Mouse (Mus musculus) olfactory bulb, adult 2 months (tissue): Measurements from ENCODE around the gene Dicer1.

Source experiments
- CTCF ChIP-seq: fragments of 200-500 bp; IDR thresholded peaks from 2 replicates; pipeline ENCODE4 v1.5.1; 2012; ENCODE audit warnings: low read depth, mild to moderate bottlenecking, low read length, moderate library complexity; ENCODE audit not compliant: insufficient read depth
- POLR2A ChIP-seq: fragments of 200-500 bp; IDR thresholded peaks from 2 replicates; pipeline ENCODE4 v1.6.1; 2012; ENCODE audit warnings: mild to moderate bottlenecking, low read depth, low read length, moderate library complexity; ENCODE audit not compliant: insufficient read depth

DNA sequence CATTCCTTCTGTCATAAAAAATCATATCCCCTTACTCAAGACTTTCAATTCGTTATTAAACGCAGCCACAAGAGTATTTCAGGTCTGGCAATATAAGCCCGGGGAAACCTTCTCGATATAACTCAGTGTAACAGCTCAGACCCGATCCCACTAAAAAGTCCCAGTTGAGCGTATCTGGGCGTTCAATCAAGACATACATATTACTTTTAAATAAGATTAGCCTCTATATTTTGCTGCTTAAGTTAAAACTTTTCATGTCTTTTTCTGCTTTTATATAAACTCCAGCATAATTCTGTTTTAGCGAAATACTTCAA lies 72.0 kb downstream of the Dicer1 start:
- no peak for TF ChIP-seq POLR2A
- no peak for TF ChIP-seq CTCF
